Mouse (Mus musculus) limb, embryonic 10.5 days (tissue): Measurements from ENCODE around the gene Cand2. TPM values are rescaled to one million over a fixed set of nuclear protein-coding genes. Genes with fewer than 3 reads are reported as not detected.

Experiments used
- DNase-seq: peaks from one replicate; pipeline ENCODE4 v3.0.0-alpha.2; 2017; ENCODE audit warnings: low spot score
- H3K27ac ChIP-seq: fragments of 300-500 bp; sonication (generic); 2 replicates; pipeline ENCODE4 v1.5.1; 2016; ENCODE audit warnings: mild to moderate bottlenecking
- H3K27me3 ChIP-seq: fragments of 300-500 bp; sonication (generic); 2 replicates; pipeline ENCODE4 v1.6.1; 2016; ENCODE audit warnings: low read depth, mild to moderate bottlenecking; ENCODE audit not compliant: poor library complexity, severe bottlenecking
- H3K36me3 ChIP-seq: fragments of 300-500 bp; sonication (generic); 2 replicates; pipeline ENCODE4 v1.6.1; 2016; ENCODE audit warnings: mild to moderate bottlenecking, moderate library complexity
- H3K4me1 ChIP-seq: fragments of 300-500 bp; sonication (generic); 2 replicates; pipeline ENCODE4 v1.6.1; 2016
- H3K4me3 ChIP-seq: fragments of 300-500 bp; sonication (generic); 2 replicates; pipeline ENCODE4 v1.5.1; 2016; ENCODE audit warnings: mild to moderate bottlenecking, moderate library complexity
- H3K9me3 ChIP-seq: fragments of 300-500 bp; sonication (generic); replicated peaks from 2 replicates; pipeline ENCODE4 v1.6.1; 2016; ENCODE audit warnings: mild to moderate bottlenecking
- WGBS: fragments of 180-500 bp; shearing (Covaris S2); methylation state at CpG from one replicate; pipeline ENCODE4 v1.1.7; 2016; 5-methylcytosine and 5-hydroxymethylcytosine counted together
- polyA plus RNA-seq: library from polyadenylated mRNA; unstranded; fragments of >200 nt; fragmentation: Nextera tagmentation; extraction: Ambion mirVana; gene quantifications from 2 replicates; pipeline ENCODE4 v1.2.1, GENCODE M21; 2016

Gene Cand2
- polyA plus RNA-seq, 1 experiment from 2014 or later: 88.1 TPM

DNA sequence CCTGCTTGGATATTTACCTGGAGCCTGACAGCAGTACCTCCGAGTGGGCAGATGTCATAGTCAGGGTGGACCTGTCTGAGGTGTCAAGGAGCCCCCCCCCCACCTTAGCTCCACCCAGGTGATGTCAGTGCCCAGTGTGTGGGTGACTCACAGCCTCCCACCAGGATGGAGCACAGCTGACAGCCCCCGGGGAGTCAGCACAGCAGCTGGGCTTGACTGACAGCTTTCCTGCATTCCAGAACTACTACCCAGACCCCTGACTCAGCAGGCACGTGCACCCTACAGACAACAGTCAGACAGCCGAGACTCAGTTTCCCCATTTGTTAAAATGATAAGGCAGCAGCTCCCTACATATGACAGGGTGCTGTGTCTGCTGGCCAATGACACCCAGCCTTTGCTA lies 13.4 kb upstream of the Cand2 start:
- WGBS: 66% methylated on average over 4 of the region's 4 CpGs
- Histone ChIP-seq H3K4me1 (peaks cover 61% of the 10 kb centered on the region), H3K27ac (peak overlapping the region; percentile 34; the same call in 1 of the 2 replicates), H3K9me3 (no peaks in the 10 kb centered on the region), H3K36me3 (no peaks in the 10 kb centered on the region), H3K4me3 (no peak overlapping the region), H3K27me3 (no peaks in the 10 kb centered on the region)
- no peak for DNase-seq

DNA sequence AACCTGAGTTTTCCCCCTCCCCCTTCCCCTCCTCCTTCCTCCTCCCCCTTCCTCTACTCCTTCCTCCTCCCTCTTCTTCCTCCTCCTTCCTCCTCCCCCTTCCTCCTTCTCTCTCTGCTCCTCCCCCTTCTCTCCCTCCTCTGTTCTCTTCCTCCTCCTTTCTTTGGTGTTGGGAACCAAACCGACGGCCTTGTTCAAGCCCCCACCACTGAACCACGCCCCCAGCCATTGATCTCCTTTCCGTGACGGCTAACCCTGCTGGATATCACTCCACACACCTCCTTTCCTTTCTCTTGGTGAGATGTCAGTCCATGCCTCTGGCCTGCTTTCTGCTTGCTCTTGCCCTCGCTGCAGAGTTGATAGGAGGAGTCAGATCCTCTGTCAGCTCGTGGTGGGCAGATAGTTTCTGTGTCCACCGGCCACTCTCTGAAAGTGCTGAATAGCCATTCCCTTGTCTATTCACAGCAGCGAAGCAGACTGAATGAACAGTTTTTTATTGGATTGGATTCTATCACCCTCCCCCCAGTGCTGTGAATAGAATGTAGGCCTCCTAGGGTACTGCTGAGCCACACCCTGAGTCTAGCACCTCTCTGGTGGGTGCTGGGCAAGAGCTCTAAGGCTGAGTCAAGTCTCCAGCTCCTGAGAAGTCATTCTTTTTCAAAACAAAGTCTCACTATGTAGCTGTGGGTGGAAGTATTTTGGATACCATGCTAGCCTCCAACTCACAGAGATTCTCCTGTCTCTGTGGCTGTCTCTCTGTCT lies 12.2 kb upstream of the Cand2 start, which contains the start of gene Tmem40:
Gene Tmem40, minus strand, starts transcription at position 416 of the 762 bp plus-strand sequence.
- Histone ChIP-seq H3K27ac (peak within 1 kb of the TSS; percentile 89), H3K4me1 (peaks cover 61% of the 10 kb centered on the region), H3K36me3 (no peaks in the 10 kb centered on the region), H3K4me3 (peak within 1 kb of the TSS; percentile 32), H3K27me3 (no peaks in the 10 kb centered on the region), H3K9me3 (no peaks in the 10 kb centered on the region)
- peak; percentile 67 for DNase-seq
- 5% methylated on average over 9 of the region's 9 CpGs for WGBS

DNA sequence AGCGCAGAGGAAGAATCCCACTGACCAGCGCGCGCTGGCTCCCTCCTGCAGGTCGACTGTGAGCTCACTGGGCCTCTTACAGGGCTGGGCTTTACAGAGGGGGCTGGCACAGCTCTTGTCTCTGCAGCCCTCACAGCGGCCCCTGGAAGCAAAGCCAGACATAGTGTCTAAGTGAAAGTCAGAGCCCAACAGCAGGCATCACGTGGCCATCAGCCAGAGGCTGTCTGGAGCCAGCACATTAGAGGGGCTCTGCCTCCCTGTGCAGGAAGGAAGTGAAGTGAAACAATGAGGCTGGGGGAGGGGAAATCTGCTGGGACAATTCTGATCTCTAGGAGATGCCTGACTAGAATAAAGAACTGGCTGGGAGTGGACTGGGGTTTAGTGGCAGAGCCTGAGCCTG lies 10.2 kb upstream of the Cand2 start:
- Histone ChIP-seq H3K9me3 (no peaks in the 10 kb centered on the region), H3K27me3 (no peaks in the 10 kb centered on the region), H3K36me3 (no peaks in the 10 kb centered on the region), H3K4me3 (0 out of 2 replicates have a peak overlapping the region, but pooled peaks have one; percentile 18), H3K4me1 (peaks cover 62% of the 10 kb centered on the region), H3K27ac (peak overlapping the region; percentile 89)
- WGBS: 14% methylated on average over 7 of the region's 7 CpGs
- DNase-seq: peak; percentile 81

DNA sequence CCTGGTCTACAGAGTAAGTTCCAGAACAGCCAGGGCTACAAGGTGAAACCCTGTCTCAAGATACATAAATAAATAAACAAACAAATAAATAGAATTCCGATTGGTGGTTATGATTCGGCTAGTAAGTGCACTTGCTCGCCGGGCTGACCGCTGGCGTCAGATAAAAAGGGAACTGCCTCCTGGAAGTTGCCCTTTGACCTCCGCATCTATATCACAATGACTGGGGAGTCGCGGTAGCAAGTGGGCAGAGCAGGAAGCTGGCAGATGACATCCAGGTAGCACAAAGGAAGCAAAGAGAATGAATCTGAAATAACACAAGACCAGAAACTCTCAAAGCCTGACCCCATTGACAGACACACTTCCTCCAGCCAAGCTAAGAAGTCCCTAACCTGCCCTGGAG lies 7.0 kb upstream of the Cand2 start:
- DNase-seq: no peak
- peaks cover 39% of the 10 kb centered on the region for H3K4me1 ChIP-seq
- H3K27ac ChIP-seq: peak overlapping the region; percentile 50; the same call in 1 of the 2 replicates
- H3K4me3 ChIP-seq: no peak overlapping the region
- no peaks in the 10 kb centered on the region for H3K9me3 ChIP-seq
- 49% methylated on average over 9 of the region's 9 CpGs for WGBS
- H3K36me3 ChIP-seq: no peaks in the 10 kb centered on the region
- no peaks in the 10 kb centered on the region for H3K27me3 ChIP-seq

DNA sequence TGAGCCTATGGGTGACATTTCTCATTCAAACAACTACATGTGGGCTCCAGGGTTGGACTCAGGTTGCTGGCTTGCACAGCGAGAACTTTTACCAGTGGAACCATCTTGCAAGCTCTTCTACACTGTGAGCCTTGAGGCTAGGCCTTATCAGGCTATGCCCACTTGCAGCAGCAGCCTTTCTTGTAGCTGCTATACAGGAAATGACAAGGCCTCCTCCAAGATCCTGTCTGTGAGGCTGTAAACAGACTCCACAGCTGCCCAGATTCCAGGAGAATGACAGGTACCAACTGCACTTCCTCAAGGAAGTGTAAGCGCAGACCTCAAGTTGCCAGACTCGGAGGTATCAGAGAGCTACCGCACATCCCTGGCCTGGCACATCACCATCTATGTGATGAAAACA lies 6.1 kb upstream of the Cand2 start:
- Histone ChIP-seq H3K9me3 (no peaks in the 10 kb centered on the region), H3K27me3 (no peaks in the 10 kb centered on the region), H3K36me3 (no peaks in the 10 kb centered on the region), H3K4me1 (peaks cover 30% of the 10 kb centered on the region), H3K27ac (peak overlapping the region; percentile 53), H3K4me3 (no peak overlapping the region)
- no peak for DNase-seq
- WGBS: 80% methylated on average over 4 of the region's 4 CpGs

DNA sequence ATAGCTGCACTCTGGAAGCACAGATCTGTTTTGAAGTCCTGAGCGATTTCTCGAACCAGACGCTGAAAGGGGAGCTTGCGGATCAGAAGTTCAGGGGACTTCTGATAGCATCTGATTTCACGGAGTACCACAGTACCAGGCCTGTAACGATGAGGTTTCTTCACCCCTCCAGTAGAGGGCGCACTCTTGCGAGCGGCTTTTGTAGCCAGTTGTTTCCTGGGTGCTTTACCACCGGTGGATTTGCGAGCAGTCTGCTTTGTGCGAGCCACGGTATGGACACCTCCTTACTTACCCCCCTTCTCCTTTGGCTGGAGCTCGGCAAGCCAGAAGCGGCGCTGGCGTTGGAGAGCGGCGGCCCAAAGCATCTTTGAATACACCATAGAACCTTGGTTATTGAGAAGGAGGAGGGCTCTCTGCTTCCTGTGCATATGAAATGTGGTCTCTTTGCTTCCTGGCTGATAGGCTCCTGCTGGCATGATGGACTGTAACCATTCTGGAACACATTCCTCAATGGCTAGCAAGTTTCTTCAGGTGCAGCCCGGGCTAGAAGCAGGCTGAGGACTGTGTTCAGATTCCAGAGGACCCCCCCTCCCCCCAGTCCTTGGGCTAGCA lies 4.2 kb upstream of the Cand2 start:
- peaks cover 20% of the 10 kb centered on the region for H3K4me1 ChIP-seq
- H3K27ac ChIP-seq: no peak overlapping the region
- H3K9me3 ChIP-seq: no peaks in the 10 kb centered on the region
- DNase-seq: no peak
- H3K4me3 ChIP-seq: no peak overlapping the region
- no peaks in the 10 kb centered on the region for H3K27me3 ChIP-seq
- WGBS: 88% methylated on average over 20 of the region's 20 CpGs
- no peaks in the 10 kb centered on the region for H3K36me3 ChIP-seq

DNA sequence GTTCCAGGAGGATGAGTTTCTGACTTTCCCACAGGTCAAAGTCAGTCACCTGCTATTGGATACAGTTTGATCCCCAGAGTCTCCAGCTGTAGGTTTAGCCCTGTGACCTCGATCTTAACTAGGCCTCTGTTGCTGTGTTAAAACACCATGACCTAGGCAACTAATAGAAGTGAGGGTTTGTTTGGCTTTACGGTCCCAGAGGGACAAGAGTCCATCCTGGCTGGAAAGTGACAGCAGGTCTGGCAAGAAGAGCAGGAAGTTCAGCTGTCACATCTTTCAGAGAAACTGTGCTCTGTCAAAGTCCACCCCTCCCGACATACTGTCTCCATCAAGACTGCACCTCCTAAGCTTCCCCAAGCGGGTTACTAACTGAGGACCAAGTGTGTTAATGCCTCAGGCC lies 3.5 kb upstream of the Cand2 start:
- 72% methylated on average over 4 of the region's 4 CpGs for WGBS
- Histone ChIP-seq H3K27ac (no peak overlapping the region), H3K4me3 (no peak overlapping the region), H3K36me3 (no peaks in the 10 kb centered on the region), H3K4me1 (peaks cover 25% of the 10 kb centered on the region), H3K27me3 (no peaks in the 10 kb centered on the region), H3K9me3 (no peaks in the 10 kb centered on the region)
- no peak for DNase-seq

DNA sequence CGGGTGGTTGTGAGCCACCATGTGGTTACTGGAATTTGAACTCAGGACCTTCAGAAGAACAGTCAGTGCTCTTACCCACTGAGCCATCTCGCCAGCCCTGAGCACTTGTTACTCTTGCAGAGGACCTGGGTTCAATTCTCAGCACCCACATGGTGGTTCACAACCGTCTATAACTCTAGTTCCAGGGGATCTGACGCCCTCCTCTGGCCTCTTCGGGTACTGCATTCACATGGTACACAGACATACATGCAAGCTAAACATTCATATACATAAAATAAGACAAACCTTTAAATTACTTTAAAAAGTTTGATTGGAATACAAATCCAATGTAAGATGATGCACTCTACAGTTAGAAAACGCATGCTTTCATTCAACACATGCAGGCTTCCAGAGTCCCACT lies 2.1 kb upstream of the Cand2 start:
- Histone ChIP-seq H3K9me3 (no peaks in the 10 kb centered on the region), H3K4me1 (peaks cover 38% of the 10 kb centered on the region), H3K27me3 (no peaks in the 10 kb centered on the region), H3K27ac (no peak overlapping the region), H3K36me3 (peaks cover 7% of the 10 kb centered on the region), H3K4me3 (no peak overlapping the region)
- 78% methylated on average over 6 of the region's 6 CpGs for WGBS
- DNase-seq: no peak

DNA sequence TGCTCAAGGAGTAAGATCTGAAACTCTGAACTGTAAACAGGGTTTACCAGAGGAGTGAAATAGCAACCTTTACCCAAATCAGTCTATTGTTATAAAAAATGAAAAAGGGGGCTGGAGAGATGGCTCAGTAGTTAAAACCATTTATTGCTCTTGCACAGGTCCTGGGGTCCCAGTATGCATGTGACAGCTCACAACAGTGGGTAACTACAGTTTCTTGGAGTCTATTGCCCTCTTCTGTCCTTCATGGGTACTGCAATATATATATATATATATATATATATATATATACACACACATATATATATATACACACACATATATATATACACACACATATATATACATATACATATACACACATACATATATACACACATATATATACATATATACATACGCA lies 1.7 kb upstream of the Cand2 start:
- Histone ChIP-seq H3K4me3 (no peak overlapping the region), H3K9me3 (no peaks in the 10 kb centered on the region), H3K27ac (no peak overlapping the region), H3K4me1 (peaks cover 35% of the 10 kb centered on the region), H3K36me3 (peaks cover 11% of the 10 kb centered on the region), H3K27me3 (no peaks in the 10 kb centered on the region)
- no peak for DNase-seq
- WGBS: 46% methylated on average over 1 of the region's 1 CpGs

DNA sequence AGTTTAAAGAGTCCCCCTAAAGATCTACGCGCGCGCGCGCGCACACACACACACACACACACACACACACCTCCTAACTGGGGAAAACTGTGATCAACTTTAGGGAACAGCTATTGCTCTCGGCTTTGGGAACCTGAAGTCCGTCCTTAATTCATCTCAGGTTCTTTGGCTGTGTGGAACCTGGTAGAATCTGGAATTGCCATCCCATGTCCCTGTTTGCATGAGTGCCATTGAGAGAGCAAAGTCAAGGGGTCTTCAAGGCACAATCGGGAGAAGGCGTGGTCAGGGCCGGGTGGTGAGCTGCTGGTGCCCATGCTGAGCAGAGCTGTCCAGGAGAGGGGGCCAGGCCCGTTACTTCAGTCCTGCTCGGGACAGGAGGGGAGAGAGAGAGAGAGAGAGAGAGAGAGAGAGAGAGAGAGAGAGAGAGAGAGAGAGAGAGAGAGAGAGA lies 348 bp upstream of the Cand2 start:
- no peaks in the 10 kb centered on the region for H3K9me3 ChIP-seq
- peaks cover 30% of the 10 kb centered on the region for H3K4me1 ChIP-seq
- H3K27ac ChIP-seq: peak overlapping the region; percentile 99
- peaks cover 22% of the 10 kb centered on the region for H3K36me3 ChIP-seq
- peak; percentile 79 for DNase-seq
- 4% methylated on average over 13 of the region's 14 CpGs for WGBS
- no peaks in the 10 kb centered on the region for H3K27me3 ChIP-seq
- H3K4me3 ChIP-seq: peak overlapping the region; percentile 87

DNA sequence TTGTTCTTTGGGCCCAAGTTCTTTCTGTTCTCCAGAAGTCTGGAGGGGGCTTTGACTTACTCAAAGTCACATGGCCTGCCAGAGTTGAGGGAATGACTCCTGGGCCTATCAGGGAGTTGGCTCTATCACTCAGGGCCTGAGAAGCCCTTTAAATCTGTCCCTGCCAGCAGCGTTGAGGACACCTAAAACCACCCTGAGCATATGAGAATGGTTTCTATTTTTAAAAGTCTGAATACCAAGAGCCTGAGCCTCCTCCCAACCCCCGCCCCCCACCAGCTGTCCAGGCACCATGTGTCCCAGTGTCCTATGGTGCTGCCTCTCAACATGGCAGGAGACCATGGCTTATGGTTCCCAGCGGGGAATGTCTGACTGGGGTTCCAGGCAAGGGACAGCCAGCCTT lies 1.5 kb downstream of the Cand2 start:
- peak overlapping the region; percentile 99 for H3K27ac ChIP-seq
- WGBS: 63% methylated on average over 3 of the region's 3 CpGs
- no peak for DNase-seq
- peaks cover 40% of the 10 kb centered on the region for H3K36me3 ChIP-seq
- peaks cover 30% of the 10 kb centered on the region for H3K4me1 ChIP-seq
- H3K4me3 ChIP-seq: peak overlapping the region; percentile 87
- H3K27me3 ChIP-seq: no peaks in the 10 kb centered on the region
- H3K9me3 ChIP-seq: no peaks in the 10 kb centered on the region

DNA sequence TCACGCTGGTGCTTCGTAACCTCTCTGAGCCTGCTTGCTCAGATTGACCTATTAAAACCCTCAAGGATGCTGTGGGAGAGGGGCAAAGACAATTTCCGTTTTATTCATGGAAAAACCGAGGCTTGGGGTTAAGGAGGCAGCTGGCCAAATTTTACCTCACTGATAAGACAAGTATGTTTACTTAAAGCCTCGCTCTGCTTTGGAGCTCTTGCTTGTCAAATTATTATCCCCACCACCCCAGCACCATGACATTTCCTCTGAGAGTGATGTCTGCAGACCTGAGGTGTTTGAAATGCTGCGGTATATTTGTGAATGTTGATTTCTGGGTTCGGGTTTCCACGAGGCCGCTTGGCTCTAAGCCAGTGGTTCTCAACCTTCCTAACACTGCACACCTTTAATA lies 2.0 kb downstream of the Cand2 start:
- Histone ChIP-seq H3K36me3 (peaks cover 46% of the 10 kb centered on the region), H3K27me3 (no peaks in the 10 kb centered on the region), H3K9me3 (no peaks in the 10 kb centered on the region), H3K27ac (peak overlapping the region; percentile 99), H3K4me3 (peak overlapping the region; percentile 87), H3K4me1 (peaks cover 30% of the 10 kb centered on the region)
- 79% methylated on average over 9 of the region's 9 CpGs for WGBS
- DNase-seq: no peak

DNA sequence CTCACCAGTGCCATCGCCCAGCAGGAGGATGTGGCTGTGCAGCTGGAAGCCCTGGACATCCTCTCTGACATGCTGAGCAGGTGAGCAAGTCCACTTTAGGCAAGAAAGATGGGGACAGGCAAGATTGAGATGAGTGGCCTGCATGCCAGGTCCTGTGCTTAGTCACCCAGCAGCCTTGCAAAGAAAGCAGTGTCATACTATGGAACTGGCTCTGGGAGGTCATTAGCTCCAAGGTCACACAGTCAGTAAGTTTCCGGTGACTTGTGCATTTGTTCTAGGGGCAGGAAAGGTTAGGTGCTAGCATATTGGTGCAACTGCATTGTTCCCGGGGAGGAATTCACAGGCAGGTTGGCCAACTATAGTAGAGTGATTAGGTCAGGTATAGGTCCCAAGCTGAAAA lies 8.4 kb downstream of the Cand2 start:
- no peak for DNase-seq
- no peaks in the 10 kb centered on the region for H3K4me1 ChIP-seq
- no peaks in the 10 kb centered on the region for H3K9me3 ChIP-seq
- 97% methylated on average over 3 of the region's 3 CpGs for WGBS
- H3K4me3 ChIP-seq: no peak overlapping the region
- H3K36me3 ChIP-seq: peaks cover 97% of the 10 kb centered on the region
- no peak overlapping the region for H3K27ac ChIP-seq
- H3K27me3 ChIP-seq: no peaks in the 10 kb centered on the region
